Mouse (Mus musculus): Measurements from ENCODE around the gene Camkk2. TPM values are rescaled to one million over a fixed set of nuclear protein-coding genes. Genes with fewer than 3 reads are reported as not detected.
A peak's percentile ranks its signal among the peaks of the same experiment; 100 is the strongest.

Camkk2 gene
- 20.5 and 23.8 TPM in 2 replicates for polyA plus RNA-seq (2015; fragmentation: Nextera tagmentation; extraction: Ambion mirVana)

- Histone ChIP-seq H3K4me3 (replicated peaks) (peak within 1 kb of the TSS; percentile 82), H3K36me3 (no peaks in the 10 kb centered on the region), H3K4me2 (replicated peaks) (peak within 1 kb of the TSS; percentile 92), H3K27me3 (replicated peaks) (no peaks in the 10 kb centered on the region), H3K9me3 (no peaks in the 10 kb centered on the region), H3K27ac (peak within 1 kb of the TSS; percentile 63), H3K9ac (peak within 1 kb of the TSS; percentile 81), H3K4me1 (replicated peaks) (peaks cover 10% of the 10 kb centered on the region)
- ATAC-seq = peak; percentile 83
- under 1% methylated on average over 60 of the region's 63 CpGs for WGBS
Observed at GRCm38 (mm10) chr5:122779277-122779834, at the start of gene Camkk2. Gene Camkk2 (minus strand): TSS chr5:122779409.

GRCm38 (mm10) chr5:122825099-122825498 lies 45.9 kb upstream of the Camkk2 start:
- Histone ChIP-seq H3K4me1 (replicated peaks) (peaks cover 2% of the 10 kb centered on the region), H3K27ac (no peak overlapping the region), H3K4me3 (replicated peaks) (no peak overlapping the region), H3K9ac (no peak overlapping the region), H3K4me2 (replicated peaks) (no peak overlapping the region), H3K27me3 (replicated peaks) (no peaks in the 10 kb centered on the region), H3K9me3 (no peaks in the 10 kb centered on the region), H3K36me3 (no peaks in the 10 kb centered on the region)
- ATAC-seq = no peak
- WGBS = 83% methylated on average over 8 of the region's 8 CpGs

- no peak overlapping the region for H3K4me3 ChIP-seq (replicated peaks)
- no peaks in the 10 kb centered on the region for H3K36me3 ChIP-seq
- no peaks in the 10 kb centered on the region for H3K9me3 ChIP-seq
- H3K4me1 ChIP-seq (replicated peaks) = peaks cover 7% of the 10 kb centered on the region
- no peak for ATAC-seq
- H3K4me2 ChIP-seq (replicated peaks) = no peak overlapping the region
- H3K9ac ChIP-seq = no peak overlapping the region
- 69% methylated on average over 6 of the region's 6 CpGs for WGBS
- no peaks in the 10 kb centered on the region for H3K27me3 ChIP-seq (replicated peaks)
- H3K27ac ChIP-seq = no peak overlapping the region
Observed at GRCm38 (mm10) chr5:122824450-122824849, 45.2 kb upstream of the Camkk2 start.

- no peaks in the 10 kb centered on the region for H3K27me3 ChIP-seq (replicated peaks)
- ATAC-seq = no peak
- no peaks in the 10 kb centered on the region for H3K36me3 ChIP-seq
- H3K27ac ChIP-seq = no peak overlapping the region
- 80% methylated on average over 1 of the region's 1 CpGs for WGBS
- no peak overlapping the region for H3K4me2 ChIP-seq (replicated peaks)
- no peak overlapping the region for H3K4me3 ChIP-seq (replicated peaks)
- no peaks in the 10 kb centered on the region for H3K9me3 ChIP-seq
- H3K4me1 ChIP-seq (replicated peaks) = peaks cover 10% of the 10 kb centered on the region
- H3K9ac ChIP-seq = no peak overlapping the region
Observed at GRCm38 (mm10) chr5:122823976-122824375, 44.8 kb upstream of the Camkk2 start.

- no peak overlapping the region for H3K4me2 ChIP-seq (replicated peaks)
- 93% methylated on average over 4 of the region's 4 CpGs for WGBS
- peaks cover 10% of the 10 kb centered on the region for H3K4me1 ChIP-seq (replicated peaks)
- no peak for ATAC-seq
- H3K27ac ChIP-seq = no peak overlapping the region
- H3K9me3 ChIP-seq = no peaks in the 10 kb centered on the region
- no peak overlapping the region for H3K4me3 ChIP-seq (replicated peaks)
- H3K9ac ChIP-seq = no peak overlapping the region
- peaks cover 14% of the 10 kb centered on the region for H3K36me3 ChIP-seq
- no peaks in the 10 kb centered on the region for H3K27me3 ChIP-seq (replicated peaks)
Observed at GRCm38 (mm10) chr5:122822441-122822840, 43.2 kb upstream of the Camkk2 start.

GRCm38 (mm10) chr5:122821524-122821885 lies 42.3 kb upstream of the Camkk2 start:
- Histone ChIP-seq H3K4me3 (replicated peaks) (peak overlapping the region; percentile 72), H3K9me3 (no peaks in the 10 kb centered on the region), H3K27ac (peak overlapping the region; percentile 74; the same call in 1 of the 2 replicates), H3K4me1 (replicated peaks) (peaks cover 10% of the 10 kb centered on the region), H3K36me3 (peaks cover 20% of the 10 kb centered on the region), H3K27me3 (replicated peaks) (no peaks in the 10 kb centered on the region), H3K4me2 (replicated peaks) (peak overlapping the region; percentile 63), H3K9ac (peak overlapping the region; percentile 48)
- ATAC-seq = peak; percentile 68
- WGBS = under 1% methylated on average over 10 of the region's 10 CpGs

- no peaks in the 10 kb centered on the region for H3K9me3 ChIP-seq
- H3K27me3 ChIP-seq (replicated peaks) = no peaks in the 10 kb centered on the region
- H3K4me1 ChIP-seq (replicated peaks) = peaks cover 10% of the 10 kb centered on the region
- H3K27ac ChIP-seq = peak within 1 kb of the TSS; percentile 95
- peak within 1 kb of the TSS; percentile 63 for H3K4me2 ChIP-seq (replicated peaks)
- under 1% methylated on average over 55 of the region's 55 CpGs for WGBS
- ATAC-seq = peak; percentile 100
- H3K9ac ChIP-seq = peak within 1 kb of the TSS; percentile 84
- peak within 1 kb of the TSS; percentile 72 for H3K4me3 ChIP-seq (replicated peaks)
- H3K36me3 ChIP-seq = peaks cover 20% of the 10 kb centered on the region
Observed at GRCm38 (mm10) chr5:122820777-122821523, 41.7 kb upstream of the Camkk2 start, which contains the start of gene Anapc5. Gene Anapc5 (minus strand): TSS chr5:122821339.

GRCm38 (mm10) chr5:122812699-122813098 lies 33.5 kb upstream of the Camkk2 start:
- WGBS = 89% methylated on average over 3 of the region's 3 CpGs
- H3K9ac ChIP-seq = no peak overlapping the region
- no peak for ATAC-seq

GRCm38 (mm10) chr5:122811364-122812079 lies 32.3 kb upstream of the Camkk2 start:
- Histone ChIP-seq H3K4me3 (replicated peaks) (no peak overlapping the region), H3K9me3 (no peaks in the 10 kb centered on the region), H3K36me3 (peaks cover 22% of the 10 kb centered on the region), H3K9ac (no peak overlapping the region), H3K4me2 (replicated peaks) (no peak overlapping the region), H3K27me3 (replicated peaks) (no peaks in the 10 kb centered on the region), H3K4me1 (replicated peaks) (no peaks in the 10 kb centered on the region), H3K27ac (no peak overlapping the region)
- no peak for ATAC-seq
- 94% methylated on average over 9 of the region's 9 CpGs for WGBS

More at GRCm38 (mm10) chr5:122812699-122813098, 33.5 kb upstream of the Camkk2 start:
- H3K4me2 ChIP-seq (replicated peaks) = no peak overlapping the region
- H3K9me3 ChIP-seq = no peaks in the 10 kb centered on the region
- no peak overlapping the region for H3K4me3 ChIP-seq (replicated peaks)
- H3K36me3 ChIP-seq = peaks cover 31% of the 10 kb centered on the region
- no peaks in the 10 kb centered on the region for H3K4me1 ChIP-seq (replicated peaks)
- H3K27ac ChIP-seq = no peak overlapping the region
- no peaks in the 10 kb centered on the region for H3K27me3 ChIP-seq (replicated peaks)

- Histone ChIP-seq H3K36me3 (peaks cover 37% of the 10 kb centered on the region; the same call in 1 of the 2 replicates), H3K27ac (no peak overlapping the region), H3K4me2 (replicated peaks) (no peak overlapping the region), H3K27me3 (replicated peaks) (no peaks in the 10 kb centered on the region), H3K4me3 (replicated peaks) (no peak overlapping the region), H3K9ac (no peak overlapping the region), H3K4me1 (replicated peaks) (no peaks in the 10 kb centered on the region), H3K9me3 (no peaks in the 10 kb centered on the region)
- WGBS = 64% methylated on average over 3 of the region's 3 CpGs
- no peak for ATAC-seq
Observed at GRCm38 (mm10) chr5:122805503-122805902, 26.3 kb upstream of the Camkk2 start.

- H3K27ac ChIP-seq = peak overlapping the region; percentile 20; the same call in 1 of the 2 replicates
- 60% methylated on average over 9 of the region's 9 CpGs for WGBS
- no peaks in the 10 kb centered on the region for H3K9me3 ChIP-seq
- H3K4me1 ChIP-seq (replicated peaks) = peaks cover 14% of the 10 kb centered on the region
- no peak overlapping the region for H3K4me2 ChIP-seq (replicated peaks)
- H3K36me3 ChIP-seq = peaks cover 54% of the 10 kb centered on the region
- ATAC-seq = peak; percentile 63
- no peak overlapping the region for H3K4me3 ChIP-seq (replicated peaks)
- H3K9ac ChIP-seq = no peak overlapping the region
- H3K27me3 ChIP-seq (replicated peaks) = no peaks in the 10 kb centered on the region
Observed at GRCm38 (mm10) chr5:122802706-122803105, 23.5 kb upstream of the Camkk2 start.

- peaks cover 14% of the 10 kb centered on the region for H3K4me1 ChIP-seq (replicated peaks)
- no peaks in the 10 kb centered on the region for H3K27me3 ChIP-seq (replicated peaks)
- H3K36me3 ChIP-seq = peaks cover 60% of the 10 kb centered on the region
- ATAC-seq = no peak
- H3K4me2 ChIP-seq (replicated peaks) = no peak overlapping the region
- WGBS = 93% methylated on average over 8 of the region's 8 CpGs
- no peak overlapping the region for H3K4me3 ChIP-seq (replicated peaks)
- H3K9me3 ChIP-seq = no peaks in the 10 kb centered on the region
- no peak overlapping the region for H3K27ac ChIP-seq
- H3K9ac ChIP-seq = no peak overlapping the region
Observed at GRCm38 (mm10) chr5:122801684-122802083, 22.5 kb upstream of the Camkk2 start.
